Mouse (Mus musculus): Measurements from ENCODE around the gene Kansl2. TPM values are rescaled to one million over a fixed set of nuclear protein-coding genes. Genes with fewer than 3 reads are reported as not detected.

The Kansl2 gene
- total RNA-seq (2023): 56.9 TPM

GRCm38 (mm10) chr15:98533881-98534627 lies at the start of gene Kansl2:
Gene Kansl2, minus strand, starts transcription at chr15:98534264.

GRCm38 (mm10) chr15:98570873-98571538 lies 36.9 kb upstream of the Kansl2 start, which contains the start of the genes Ccnt1 and 4930415O20Rik:
Gene Ccnt1, minus strand, starts transcription at chr15:98570923.
Gene 4930415O20Rik, plus strand, starts transcription at chr15:98571004.

GRCm38 (mm10) chr15:98492102-98492501 lies 42.0 kb downstream of the Kansl2 start, which contains the start of gene Olfr279:
Gene Olfr279, plus strand, starts transcription at chr15:98492402.

GRCm38 (mm10) chr15:98482701-98483100 lies 51.4 kb downstream of the Kansl2 start, which contains the start of gene Lalba:
Gene Lalba, minus strand, starts transcription at chr15:98482721.

GRCm38 (mm10) chr15:98469596-98469995 lies 64.5 kb downstream of the Kansl2 start, which contains the start of gene OR5BS1P:
Gene OR5BS1P, plus strand, starts transcription at chr15:98469896.

Other genes with a start within 250 kb of the Kansl2 start
- gene Zfp641, start 238.1 kb downstream of the Kansl2 start, total RNA-seq (2023): not detected
- not detected for gene Olfr285, start 216.9 kb downstream of the Kansl2 start, total RNA-seq (2023)
- not detected for gene Olfr284, start 193.3 kb downstream of the Kansl2 start, total RNA-seq (2023)
- not detected for gene Olfr283, start 153.3 kb downstream of the Kansl2 start, total RNA-seq (2023)
- gene Olfr282, start 103.0 kb downstream of the Kansl2 start, total RNA-seq (2023): not detected
- not detected for gene Olfr281, start 81.7 kb downstream of the Kansl2 start, total RNA-seq (2023)
- not detected for gene OR5BS1P, start 64.4 kb downstream of the Kansl2 start, total RNA-seq (2023)
- not detected for gene Lalba, start 51.5 kb downstream of the Kansl2 start, total RNA-seq (2023)
- gene Olfr279, start 41.9 kb downstream of the Kansl2 start, total RNA-seq (2023): not detected
- gene Ccnt1, start 36.7 kb upstream of the Kansl2 start, total RNA-seq (2023): 147 TPM
- not detected for gene 4930415O20Rik, start 36.7 kb upstream of the Kansl2 start, total RNA-seq (2023)
- 23.4 TPM for gene Adcy6, start 75.8 kb upstream of the Kansl2 start, total RNA-seq (2023)
- gene Cacnb3, start 96.6 kb upstream of the Kansl2 start, total RNA-seq (2023): 0.34 TPM
- 133 TPM for gene Ddx23, start 128.6 kb upstream of the Kansl2 start, total RNA-seq (2023)
- gene Rnd1, start 143.2 kb upstream of the Kansl2 start, total RNA-seq (2023): 0.64 TPM
- gene Ccdc65, start 173.9 kb upstream of the Kansl2 start, total RNA-seq (2023): not detected
- 2.5 TPM for gene Fkbp11, start 193.9 kb upstream of the Kansl2 start, total RNA-seq (2023)
- gene Arf3, start 228.9 kb upstream of the Kansl2 start, total RNA-seq (2023): 94.4 TPM
- 0.77 TPM for gene Wnt10b, start 243.9 kb upstream of the Kansl2 start, total RNA-seq (2023)

Measured in CD8-positive naive resting alpha-beta T cell, adult 57 days (primary cell).